Comparison of ENCODE assay signal across 8 mouse cellular contexts in genomic region chr10:99641784-99642183, GRCm38 (mm10).
DNase-seq lines count a peak whose midpoint lies in the region; ATAC-seq and TF ChIP-seq lines count a peak whose summit lies in the region.

No protein-coding gene starts in this region.

- 6% methylated on average over 11 of the region's 11 CpGs for WGBS in embryonic facial prominence, embryonic 15.5 days
- 10% methylated on average over 11 of the region's 11 CpGs for WGBS in lung, postnatal 0 days

- ATAC-seq in embryonic facial prominence, embryonic 15.5 days (ENCODE audit: insufficient number of reproducible peaks, low FRiP score, low TSS enrichment, low read depth) = no peak
- ATAC-seq in lung, postnatal 0 days = peak; percentile 82

- no peak overlapping the region for H3K4me3 ChIP-seq in embryonic facial prominence, embryonic 15.5 days (replicated peaks)
- no peak overlapping the region for H3K4me3 ChIP-seq in lung, postnatal 0 days (ENCODE audit: low read depth, low read length)

- H3K4me2 ChIP-seq in embryonic facial prominence, embryonic 15.5 days (replicated peaks) = 0 out of 2 replicates have a peak overlapping the region, but pooled peaks have one; percentile 6
- H3K4me2 ChIP-seq in lung, postnatal 0 days (replicated peaks; ENCODE audit: low read depth, low read length) = no peak overlapping the region

- H3K27ac ChIP-seq in embryonic facial prominence, embryonic 15.5 days (replicated peaks) = no peak overlapping the region
- no peak overlapping the region for H3K27ac ChIP-seq in lung, postnatal 0 days (ENCODE audit: low read length)

- no peak for TF ChIP-seq EP300 in lung, postnatal 0 days (IDR thresholded peaks at IDR 0.05)

- no peaks in the 10 kb centered on the region; the same call in 1 of the 2 replicates for H3K4me1 ChIP-seq in embryonic facial prominence, embryonic 15.5 days
- no peaks in the 10 kb centered on the region for H3K4me1 ChIP-seq in lung, postnatal 0 days (ENCODE audit: insufficient read depth, low read depth, low read length)

- intact Hi-C loops in heart, postnatal 14 days (cut with DNase I) = loop anchor here (1.0 to 10.0 kb wide), 6 partner anchors 103 to 836 kb away; no protein-coding TSS in a partner anchor

- DNase-seq in 416B (ENCODE audit: low read depth) (peak; percentile 67), adipocyte (ENCODE audit: low spot score) (peak; percentile 73)
- DNase-seq in heart, postnatal 14 days = peak; percentile 67 to 79
- DNase-seq in kidney, postnatal 36 days = peak; percentile 65 to 79
- DNase-seq in lung, postnatal 0 days (ENCODE audit: low spot score) = peak; percentile 83
- peak; percentile 27 for DNase-seq in ovary, postnatal 10 days (ENCODE audit: low spot score)
- DNase-seq in thymus, postnatal 36 days = peak; percentile 14 to 22

- H3K9me3 ChIP-seq in embryonic facial prominence, embryonic 15.5 days (replicated peaks) = no peaks in the 10 kb centered on the region
- H3K9me3 ChIP-seq in lung, postnatal 0 days (ENCODE audit: low read length) = no peaks in the 10 kb centered on the region

- peak; percentile 89 for TF ChIP-seq CTCF in lung, postnatal 0 days (IDR thresholded peaks at IDR 0.05)

- H3K27me3 ChIP-seq in embryonic facial prominence, embryonic 15.5 days = no peaks in the 10 kb centered on the region
- no peaks in the 10 kb centered on the region for H3K27me3 ChIP-seq in lung, postnatal 0 days (replicated peaks; ENCODE audit: insufficient read depth, low read length)

- no peaks in the 10 kb centered on the region for H3K36me3 ChIP-seq in embryonic facial prominence, embryonic 15.5 days
- H3K36me3 ChIP-seq in lung, postnatal 0 days (ENCODE audit: insufficient read depth, low read length) = no peaks in the 10 kb centered on the region

- no peak overlapping the region for H3K9ac ChIP-seq in embryonic facial prominence, embryonic 15.5 days
- no peak overlapping the region for H3K9ac ChIP-seq in lung, postnatal 0 days (replicated peaks; ENCODE audit: low read depth)

Comparison
In these comparisons a context has a peak if more than half of its experiments do, and no peak if none do; other contexts are left out.
1. DNase-seq: peak in every context shown above with its lines; median percentile 83 in lung, postnatal 0 days; 73 in adipocyte; 73 in heart, postnatal 14 days; 72 in kidney, postnatal 36 days; 67 in 416B; 27 in ovary, postnatal 10 days; 18 in thymus, postnatal 36 days.